Mouse (Mus musculus): Measurements from ENCODE around the gene Eps8l2.

GRCm38 (mm10) chr7:141381068-141381835 lies 42.6 kb downstream of the Eps8l2 start:
- TF ChIP-seq CTCF (IDR thresholded peaks at IDR 0.05; ENCODE audit: extremely low read depth, insufficient read length, insufficient replicate concordance, low read depth, low read length), result no peak
- no peak for TF ChIP-seq POLR2A (IDR thresholded peaks at IDR 0.05; ENCODE audit: low read depth, low read length)

Data from small intestine, adult 2 months (tissue).